Mouse (Mus musculus) lung, adult 2 months (tissue): Measurements from ENCODE around the gene Hfe.

ENCODE experiments used
- CTCF ChIP-seq: fragments of 200-500 bp; IDR thresholded peaks from 2 replicates; pipeline ENCODE4 v1.5.1; 2011; ENCODE audit warnings: mild to moderate bottlenecking, low read length, control low read depth; ENCODE audit not compliant: insufficient read depth
- POLR2A ChIP-seq: fragments of 200-500 bp; IDR thresholded peaks from 2 replicates; pipeline ENCODE4 v1.6.1; 2011; ENCODE audit warnings: low read depth, mild to moderate bottlenecking, control low read depth, low read length, borderline replicate concordance; ENCODE audit errors: extremely low read depth

DNA sequence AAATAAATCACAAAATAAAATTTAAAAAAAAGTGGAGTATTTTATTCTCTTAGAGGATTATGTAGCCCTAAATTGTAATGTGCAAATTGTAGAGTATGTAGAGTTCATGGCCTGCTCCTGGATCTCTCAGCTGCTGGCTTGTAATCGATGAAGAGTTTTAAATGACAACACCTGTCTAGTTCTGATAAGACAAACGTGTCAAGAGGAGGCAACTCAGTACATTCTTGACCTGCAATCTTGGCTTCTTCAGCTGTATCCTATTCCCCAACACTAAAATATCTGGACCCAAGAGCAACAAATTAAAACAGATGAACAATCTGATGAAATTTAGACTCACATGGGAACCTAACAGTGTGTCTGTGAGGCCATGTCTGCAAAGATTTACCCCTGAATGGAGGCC is 21.2 kb downstream of the Hfe start:
- TF ChIP-seq CTCF: no peak
- no peak for TF ChIP-seq POLR2A
